Mouse (Mus musculus): ENCODE measurements at regions not wholly inside any gene's neighbourhood (a gene's known extent, or its start where the extent isn't known, plus 50 kb on each side); places are given as distances from the start of the nearest gene placed in this dataset.

GRCm38 (mm10) chr9:47910501-47910906, 251.3 kb upstream of the Nxpe4 start:
- TF ChIP-seq CTCF (IDR thresholded peaks at IDR 0.05; ENCODE audit: control insufficient read depth, insufficient read depth, low read length) = no peak
- TF ChIP-seq POLR2A (IDR thresholded peaks at IDR 0.05; ENCODE audit: borderline replicate concordance, control insufficient read depth, low read depth, low read length) = no peak
